Mouse (Mus musculus): ENCODE measurements around the gene Rbl1. TPM values are rescaled to one million over a fixed set of nuclear protein-coding genes. Genes with fewer than 3 reads are reported as not detected.
"Not testable (repeated sequence)": the region's sequence is repeated elsewhere in the genome, so short reads cannot be mapped to it uniquely, and the experiment has no call there.

The Rbl1 gene
- polyA plus RNA-seq, 1 experiment from 2014 or later, result 4.9 TPM

GRCm38 (mm10) chr2:157170166-157170565, 34.2 kb downstream of the Rbl1 start:
- Histone ChIP-seq H3K4me3 (replicated peaks) (no peak overlapping the region), H3K4me1 (no peaks in the 10 kb centered on the region), H3K27ac (replicated peaks) (0 out of 2 replicates have a peak overlapping the region, but pooled peaks have one; percentile 18), H3K36me3 (peaks cover 20% of the 10 kb centered on the region; the same call in 1 of the 2 replicates), H3K4me2 (no peak overlapping the region), H3K27me3 (replicated peaks) (no peaks in the 10 kb centered on the region), H3K9me3 (replicated peaks) (no peaks in the 10 kb centered on the region), H3K9ac (replicated peaks) (no peak overlapping the region)
- no peak for ATAC-seq (ENCODE audit: low FRiP score)
- 26% methylated on average over 5 of the region's 5 CpGs for WGBS

DNA sequence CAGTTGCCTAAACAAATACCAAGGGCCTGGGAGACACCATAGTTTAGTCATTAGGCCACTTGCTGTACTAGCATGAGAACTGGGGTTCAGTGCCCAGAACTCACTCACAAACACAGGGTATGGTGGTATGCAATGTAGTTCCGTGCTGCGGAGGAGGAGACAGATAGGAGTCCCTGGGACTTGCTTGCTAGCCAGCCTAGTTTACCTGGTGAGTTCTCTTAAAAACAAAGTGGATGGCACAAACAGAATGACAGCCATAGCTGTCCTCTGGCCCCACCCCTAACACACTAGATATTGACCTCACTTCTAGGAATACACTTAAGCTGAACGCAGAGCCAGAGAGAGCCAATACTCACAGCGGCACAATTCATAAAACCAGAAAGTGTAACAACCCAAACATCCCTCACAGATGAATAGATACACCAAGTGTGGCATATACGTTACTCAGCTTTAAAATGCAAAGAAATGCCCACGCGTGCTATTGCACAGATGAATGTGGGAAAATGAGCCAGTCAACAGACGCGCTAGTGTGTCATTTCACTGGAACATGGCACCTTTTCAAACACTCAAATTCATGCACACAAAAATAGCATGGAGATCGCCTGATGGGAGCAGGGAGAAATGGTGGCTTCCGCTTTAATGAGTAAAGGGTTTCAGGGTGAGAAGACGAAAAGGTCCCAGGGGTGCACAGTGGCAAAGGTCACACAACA, 37.8 kb downstream of the Rbl1 start:
- Histone ChIP-seq H3K27me3 (replicated peaks) (no peaks in the 10 kb centered on the region), H3K4me3 (replicated peaks) (no peak overlapping the region), H3K4me1 (no peaks in the 10 kb centered on the region), H3K36me3 (peaks cover 20% of the 10 kb centered on the region; the same call in 1 of the 2 replicates), H3K9me3 (replicated peaks) (no peaks in the 10 kb centered on the region), H3K4me2 (no peak overlapping the region), H3K9ac (replicated peaks) (no peak overlapping the region), H3K27ac (replicated peaks) (no peak overlapping the region)
- 95% methylated on average over 12 of the region's 12 CpGs for WGBS
- ATAC-seq (ENCODE audit: low FRiP score), result no peak

DNA sequence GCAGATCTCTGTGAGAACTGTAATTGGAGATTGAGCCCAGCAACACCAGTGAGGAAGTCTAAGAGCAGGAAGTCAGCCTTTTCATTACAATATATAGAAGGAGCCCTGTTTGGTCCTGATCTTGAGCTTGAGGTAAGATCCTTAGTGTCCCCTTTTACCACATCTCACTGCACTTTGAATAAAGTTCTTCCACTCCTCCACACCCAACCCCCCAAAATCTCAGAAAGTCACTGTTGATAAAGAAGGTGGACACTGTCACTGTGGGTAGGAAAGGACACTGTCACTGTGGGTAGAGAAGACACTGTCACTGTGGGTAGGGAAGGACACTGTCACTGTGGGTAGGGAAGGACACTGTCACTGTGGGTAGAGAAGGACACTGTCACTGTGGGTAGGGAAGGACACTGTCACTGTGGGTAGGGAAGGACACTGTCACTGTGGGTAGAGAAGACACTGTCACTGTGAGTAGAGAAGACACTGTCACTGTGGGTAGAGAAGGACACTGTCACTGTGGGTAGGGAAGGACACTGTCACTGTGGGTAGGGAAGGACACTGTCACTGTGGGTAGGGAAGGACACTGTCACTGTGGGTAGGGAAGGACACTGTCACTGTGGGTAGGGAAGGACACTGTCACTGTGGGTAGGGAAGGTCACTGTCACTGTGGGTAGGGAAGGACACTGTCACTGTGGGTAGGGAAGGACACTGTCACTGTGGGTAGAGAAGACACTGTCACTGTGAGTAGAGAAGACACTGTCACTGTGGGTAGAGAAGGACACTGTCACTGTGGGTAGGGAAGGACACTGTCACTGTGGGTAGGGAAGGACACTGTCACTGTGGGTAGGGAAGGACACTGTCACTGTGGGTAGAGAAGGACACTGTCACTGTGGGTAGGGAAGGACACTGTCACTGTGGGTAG, 38.8 kb downstream of the Rbl1 start:
- not testable (repeated sequence) for ATAC-seq (ENCODE audit: low FRiP score); H3K4me3 ChIP-seq (replicated peaks); H3K4me1 ChIP-seq; H3K4me2 ChIP-seq; H3K9me3 ChIP-seq (replicated peaks); H3K27ac ChIP-seq (replicated peaks); H3K9ac ChIP-seq (replicated peaks); H3K27me3 ChIP-seq (replicated peaks)
- H3K36me3 ChIP-seq, result peaks cover 24% of the 10 kb centered on the region

- H3K4me3 ChIP-seq (replicated peaks), result no peak overlapping the region
- no peak overlapping the region for H3K4me2 ChIP-seq
- no peak overlapping the region for H3K9ac ChIP-seq (replicated peaks)
- H3K9me3 ChIP-seq (replicated peaks), result no peaks in the 10 kb centered on the region
- H3K4me1 ChIP-seq, result no peaks in the 10 kb centered on the region
- no peaks in the 10 kb centered on the region for H3K27me3 ChIP-seq (replicated peaks)
- no peak overlapping the region for H3K27ac ChIP-seq (replicated peaks)
- ATAC-seq (ENCODE audit: low FRiP score), result no peak
- WGBS, result 90% methylated on average over 2 of the region's 2 CpGs
- peaks cover 32% of the 10 kb centered on the region for H3K36me3 ChIP-seq
Measured at GRCm38 (mm10) chr2:157164101-157164500, 40.2 kb downstream of the Rbl1 start.

DNA sequence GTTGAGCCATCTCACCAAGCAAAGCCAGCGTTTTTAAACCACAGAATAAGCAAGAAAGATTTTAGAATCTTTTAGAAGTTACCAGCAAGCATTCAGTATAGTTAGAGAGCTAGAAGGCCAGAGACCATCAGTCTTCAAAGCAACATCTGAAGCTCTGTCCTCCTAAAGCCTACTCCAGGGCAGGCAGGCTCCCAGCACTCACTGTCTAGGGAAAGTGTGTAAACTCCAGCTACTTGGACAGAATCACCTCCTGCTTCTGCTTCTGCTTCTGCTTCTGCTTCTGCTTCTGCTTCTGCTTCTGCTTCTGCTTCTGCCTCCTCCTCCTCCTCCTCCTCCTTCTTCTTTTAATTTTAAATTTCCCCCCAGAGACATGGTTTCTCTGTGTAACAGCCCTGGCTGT, 48.3 kb downstream of the Rbl1 start:
- Histone ChIP-seq H3K27me3 (replicated peaks) (no peaks in the 10 kb centered on the region), H3K4me3 (replicated peaks) (no peak overlapping the region), H3K4me1 (no peaks in the 10 kb centered on the region), H3K4me2 (no peak overlapping the region), H3K9ac (replicated peaks) (no peak overlapping the region), H3K9me3 (replicated peaks) (no peaks in the 10 kb centered on the region), H3K27ac (replicated peaks) (no peak overlapping the region), H3K36me3 (peaks cover 53% of the 10 kb centered on the region)
- ATAC-seq (ENCODE audit: low FRiP score), result no peak
- 97% methylated on average over 1 of the region's 1 CpGs for WGBS

- 89% methylated on average over 2 of the region's 2 CpGs for WGBS
- H3K4me3 ChIP-seq (replicated peaks), result no peak overlapping the region
- no peak overlapping the region for H3K9ac ChIP-seq (replicated peaks)
- H3K27me3 ChIP-seq (replicated peaks), result no peaks in the 10 kb centered on the region
- H3K36me3 ChIP-seq, result peaks cover 48% of the 10 kb centered on the region
- no peak overlapping the region for H3K4me2 ChIP-seq
- no peak for ATAC-seq (ENCODE audit: low FRiP score)
- H3K4me1 ChIP-seq, result no peaks in the 10 kb centered on the region
- H3K9me3 ChIP-seq (replicated peaks), result no peaks in the 10 kb centered on the region
- H3K27ac ChIP-seq (replicated peaks), result no peak overlapping the region
Measured at GRCm38 (mm10) chr2:157153235-157153634, 51.1 kb downstream of the Rbl1 start.

- no peak overlapping the region for H3K27ac ChIP-seq (replicated peaks)
- H3K4me3 ChIP-seq (replicated peaks), result no peak overlapping the region
- no peak for ATAC-seq (ENCODE audit: low FRiP score)
- H3K9me3 ChIP-seq (replicated peaks), result no peaks in the 10 kb centered on the region
- no peaks in the 10 kb centered on the region for H3K27me3 ChIP-seq (replicated peaks)
- H3K9ac ChIP-seq (replicated peaks), result no peak overlapping the region
- WGBS, result 91% methylated on average over 5 of the region's 5 CpGs
- peaks cover 35% of the 10 kb centered on the region for H3K36me3 ChIP-seq
- no peak overlapping the region for H3K4me2 ChIP-seq
- H3K4me1 ChIP-seq, result no peaks in the 10 kb centered on the region
Measured at GRCm38 (mm10) chr2:157148417-157148816, 55.9 kb downstream of the Rbl1 start.

- WGBS, result 92% methylated on average over 9 of the region's 9 CpGs
- Histone ChIP-seq H3K9ac (replicated peaks) (no peak overlapping the region), H3K4me1 (no peaks in the 10 kb centered on the region), H3K27ac (replicated peaks) (no peak overlapping the region), H3K9me3 (replicated peaks) (no peaks in the 10 kb centered on the region), H3K4me3 (replicated peaks) (no peak overlapping the region), H3K27me3 (replicated peaks) (no peaks in the 10 kb centered on the region), H3K36me3 (peaks cover 33% of the 10 kb centered on the region), H3K4me2 (no peak overlapping the region)
- no peak for ATAC-seq (ENCODE audit: low FRiP score)
Measured at GRCm38 (mm10) chr2:157147397-157148020, 56.8 kb downstream of the Rbl1 start.

DNA sequence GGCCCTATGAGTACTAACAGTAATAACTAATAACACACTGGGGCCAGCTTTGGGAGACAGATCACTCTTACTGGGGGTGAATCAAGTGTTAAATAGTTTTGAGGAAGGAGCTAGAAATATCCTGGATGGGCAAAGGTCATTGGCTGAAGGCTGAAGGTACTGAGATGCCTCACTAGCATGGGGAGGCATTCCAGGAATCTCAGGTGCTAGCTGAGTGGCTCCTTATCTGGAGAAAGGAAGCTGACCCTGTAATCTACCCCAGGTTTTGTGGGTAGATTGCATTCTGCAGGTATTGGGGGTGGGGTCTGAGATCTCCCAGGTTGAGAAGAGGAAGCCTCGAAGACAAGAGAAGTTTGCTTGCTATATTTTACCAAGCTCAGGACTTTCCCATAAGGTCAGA, 59.2 kb downstream of the Rbl1 start:
- Histone ChIP-seq H3K4me3 (replicated peaks) (no peak overlapping the region), H3K27ac (replicated peaks) (no peak overlapping the region), H3K4me1 (no peaks in the 10 kb centered on the region), H3K27me3 (replicated peaks) (no peaks in the 10 kb centered on the region), H3K9ac (replicated peaks) (no peak overlapping the region), H3K36me3 (peaks cover 18% of the 10 kb centered on the region), H3K9me3 (replicated peaks) (no peaks in the 10 kb centered on the region), H3K4me2 (no peak overlapping the region)
- ATAC-seq (ENCODE audit: low FRiP score), result no peak
- WGBS, result 96% methylated on average over 1 of the region's 1 CpGs

GRCm38 (mm10) chr2:157144132-157144531, 60.2 kb downstream of the Rbl1 start:
- Histone ChIP-seq H3K36me3 (peaks cover 9% of the 10 kb centered on the region), H3K4me2 (no peak overlapping the region), H3K27me3 (replicated peaks) (no peaks in the 10 kb centered on the region), H3K27ac (replicated peaks) (no peak overlapping the region), H3K4me3 (replicated peaks) (no peak overlapping the region), H3K9ac (replicated peaks) (no peak overlapping the region), H3K9me3 (replicated peaks) (0 out of 2 replicates have a peak, but pooled peaks cover 5% of the 10 kb centered on the region), H3K4me1 (no peaks in the 10 kb centered on the region)
- WGBS, result 82% methylated on average over 5 of the region's 5 CpGs
- no peak for ATAC-seq (ENCODE audit: low FRiP score)

DNA sequence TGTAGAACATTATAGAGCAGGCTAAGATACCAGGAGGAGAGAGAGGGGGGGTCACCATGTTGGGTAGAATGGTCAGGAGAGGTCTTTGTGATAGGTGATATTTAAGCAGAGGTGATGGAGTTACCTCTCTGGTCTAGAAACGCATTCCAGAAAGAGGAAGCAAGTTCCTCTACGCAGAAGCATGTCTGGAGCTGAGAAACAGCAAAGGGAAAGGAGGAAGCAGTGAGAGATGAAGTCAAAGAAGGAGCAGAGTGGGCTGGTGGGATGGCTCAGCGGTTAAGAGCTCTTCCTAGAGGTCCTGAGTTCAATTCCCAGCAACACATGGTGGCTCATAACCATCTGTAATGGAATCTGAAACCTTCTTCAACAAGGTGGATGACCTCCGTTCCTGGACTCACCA, 62.4 kb downstream of the Rbl1 start:
- Histone ChIP-seq H3K4me3 (replicated peaks) (no peak overlapping the region), H3K4me1 (no peaks in the 10 kb centered on the region), H3K27me3 (replicated peaks) (no peaks in the 10 kb centered on the region), H3K4me2 (no peak overlapping the region), H3K27ac (replicated peaks) (no peak overlapping the region), H3K9me3 (replicated peaks) (0 out of 2 replicates have a peak, but pooled peaks cover 5% of the 10 kb centered on the region), H3K36me3 (no peaks in the 10 kb centered on the region), H3K9ac (replicated peaks) (no peak overlapping the region)
- 86% methylated on average over 4 of the region's 4 CpGs for whole genome bisulfite sequencing
- no peak for ATAC-seq (ENCODE audit: low FRiP score)

Data from neural tube, embryonic 15.5 days (tissue).